7 mouse cellular contexts compared by ENCODE assay signal in genomic region chr15:78845321-78845720, GRCm38 (mm10). TPM values are rescaled to one million over a fixed set of nuclear protein-coding genes. Genes with fewer than 3 reads are reported as not detected.
DNase-seq lines count a peak whose midpoint lies in the region; ATAC-seq and TF ChIP-seq lines count a peak whose summit lies in the region.

No protein-coding gene starts in this region.

- peak overlapping the region; percentile 60 for H3ac ChIP-seq in C2C12 (ENCODE audit: control insufficient read depth, insufficient read length, low read depth)

- peaks cover under 1 to 5% of the 10 kb centered on the region in 2 experiments; a peak in 2 of 4 replicates for H3K4me1 ChIP-seq in liver, embryonic 14.5 days (replicated peaks; ENCODE audit: control insufficient read depth in 2 of 2, insufficient read depth in 2 of 2, low read length in 1 of 2)

- no peak for TF ChIP-seq EP300 in liver, embryonic 14.5 days (IDR thresholded peaks at IDR 0.05; ENCODE audit: low read depth)

- peaks cover 57% of the 10 kb centered on the region for H3K79me2 ChIP-seq in C2C12 (ENCODE audit: control insufficient read depth, insufficient read depth)

- no peak overlapping the region for H3K27ac ChIP-seq in liver, embryonic 14.5 days

- peak overlapping the region; percentile 60 for H3K4me3 ChIP-seq in C2C12 (ENCODE audit: insufficient read depth, poor library complexity, severe bottlenecking)
- no peak overlapping the region for H3K4me3 ChIP-seq in liver, embryonic 14.5 days (ENCODE audit: insufficient read depth in 1 of 2, low read depth in 2 of 2, low read length in 2 of 2)

- H3K27me3 ChIP-seq in C2C12 (ENCODE audit: control insufficient read depth, insufficient read depth, insufficient read length) = no peaks in the 10 kb centered on the region
- H3K27me3 ChIP-seq in liver, embryonic 14.5 days (ENCODE audit: control insufficient read depth, insufficient read depth, low read length) = peaks cover 45% of the 10 kb centered on the region

- ATAC-seq in liver, embryonic 14.5 days (ENCODE audit: insufficient read depth) = no peak
- no peak for ATAC-seq in CD4-positive, CD25-positive, alpha-beta regulatory T cell, adult 4 months

- peaks cover 41% of the 10 kb centered on the region for H3K36me3 ChIP-seq in C2C12 (ENCODE audit: control insufficient read depth, insufficient read depth)
- no peaks in the 10 kb centered on the region for H3K36me3 ChIP-seq in liver, embryonic 14.5 days (replicated peaks; ENCODE audit: control insufficient read depth, insufficient read depth, low read depth)

- DNase-seq in Muller cell, postnatal 12 days (ENCODE audit: inconsistent ontology term) = peak; percentile 53
- DNase-seq in heart, postnatal 4 days = peak; percentile 56
- no peak for DNase-seq in liver, embryonic 14.5 days (ENCODE audit: low read depth in 3 of 3, low spot score in 3 of 3)
- DNase-seq in testis, postnatal 10 days (ENCODE audit: low spot score) = no peak
- DNase-seq in left cerebral cortex, adult 8-10 months (ENCODE audit: low spot score in 2 of 2) = no peak

- no peak for TF ChIP-seq CTCF in C2C12 (IDR thresholded peaks at IDR 0.05; ENCODE audit: control insufficient read depth, insufficient read depth, insufficient read length)
- no peak for TF ChIP-seq CTCF in liver, embryonic 14.5 days (IDR thresholded peaks at IDR 0.05; ENCODE audit: low read depth)

- peaks cover 44% of the 10 kb centered on the region for H3K79me3 ChIP-seq in C2C12 (ENCODE audit: low read depth)

- H3K9ac ChIP-seq in liver, embryonic 14.5 days (replicated peaks) = no peak overlapping the region

- H3K9me3 ChIP-seq in liver, embryonic 14.5 days (ENCODE audit: control insufficient read depth, low read length) = no peaks in the 10 kb centered on the region

- H3K4me2 ChIP-seq in liver, embryonic 14.5 days (ENCODE audit: low read depth) = peak overlapping the region; percentile 26; the same call in 1 of the 2 replicates

- WGBS in liver, embryonic 14.5 days (ENCODE audit: insufficient replicate concordance) = 61% methylated on average over 11 of the region's 11 CpGs

TF ChIP-seq in C2C12, 6 proteins besides CTCF, POLR2A, EP300 and RAD21:
- peak; percentile 51 for TF ChIP-seq USF1 (IDR thresholded peaks at IDR 0.05; ENCODE audit: low read depth)
- TF ChIP-seq MAX (IDR thresholded peaks at IDR 0.05) = peak; percentile 97
- no peak for TF ChIP-seq MYOG (IDR thresholded peaks at IDR 0.05; ENCODE audit: control insufficient read depth, extremely low read depth, insufficient read length)

RNA-seq across cellular contexts. Expression of gene Cdc42ep1, which starts 2.9 kb away (rescaled TPM):
- 55.2 TPM for polyA plus RNA-seq in C2C12 (2012; fragmentation: generic; extraction: Trizol)
- total RNA-seq in heart, postnatal 4 days (2021) = 10 to 100 TPM; 55.3 to 59.9 TPM
- polyA plus RNA-seq in liver, embryonic 14.5 days (2012; rRNA removed) = 8.1 and 10.1 TPM in 2 replicates
- polyA plus RNA-seq in liver, embryonic 14.5 days (2014; fragmentation: Nextera tagmentation; extraction: Ambion mirVana) = 7.8 and 8.6 TPM in 2 replicates
- polyA plus RNA-seq in CD4-positive, CD25-positive, alpha-beta regulatory T cell, adult 4 months (2017; shearing (Covaris generic)) = not detected
- total RNA-seq in left cerebral cortex, adult 8-10 months (2022) = 10 to 100 TPM; 16.8 to 22.9 (median 20.1) TPM

RNA-seq across cellular contexts. Expression of gene Lgals2, which starts 10.0 kb away (rescaled TPM):
- polyA plus RNA-seq in C2C12 (2012; fragmentation: generic; extraction: Trizol) = 1.3 TPM
- not detected for total RNA-seq in heart, postnatal 4 days (2021)
- polyA plus RNA-seq in liver, embryonic 14.5 days (2012; rRNA removed) = 8.7 and 9.8 TPM in 2 replicates
- polyA plus RNA-seq in liver, embryonic 14.5 days (2014; fragmentation: Nextera tagmentation; extraction: Ambion mirVana) = 14.0 and 15.0 TPM in 2 replicates
- polyA plus RNA-seq in CD4-positive, CD25-positive, alpha-beta regulatory T cell, adult 4 months (2017; shearing (Covaris generic)) = not detected
- total RNA-seq in left cerebral cortex, adult 8-10 months (2022) = not detected

RNA-seq across cellular contexts. Expression of gene Gga1, which starts 31.7 kb away (rescaled TPM):
- polyA plus RNA-seq in C2C12 (2012; fragmentation: generic; extraction: Trizol) = 71.2 TPM
- 10 to 100 TPM; 47.1 to 47.6 TPM for total RNA-seq in heart, postnatal 4 days (2021)
- 16.6 and 19.1 TPM in 2 replicates for polyA plus RNA-seq in liver, embryonic 14.5 days (2012; rRNA removed)
- 13.6 and 15.6 TPM in 2 replicates for polyA plus RNA-seq in liver, embryonic 14.5 days (2014; fragmentation: Nextera tagmentation; extraction: Ambion mirVana)
- 10 to 100 TPM; 14.3 to 17.1 TPM for polyA plus RNA-seq in CD4-positive, CD25-positive, alpha-beta regulatory T cell, adult 4 months (2017; shearing (Covaris generic))
- 10 to 100 TPM; 53.5 to 64.7 (median 57.6) TPM for total RNA-seq in left cerebral cortex, adult 8-10 months (2022)

RNA-seq across cellular contexts. Expression of gene Card10, which starts 42.5 kb away (rescaled TPM):
- 0.73 TPM for polyA plus RNA-seq in C2C12 (2012; fragmentation: generic; extraction: Trizol)
- total RNA-seq in heart, postnatal 4 days (2021) = 10 to 100 TPM; 15.9 to 18.8 TPM
- 2.2 and 2.5 TPM in 2 replicates for polyA plus RNA-seq in liver, embryonic 14.5 days (2012; rRNA removed)
- 1.1 and 1.3 TPM in 2 replicates for polyA plus RNA-seq in liver, embryonic 14.5 days (2014; fragmentation: Nextera tagmentation; extraction: Ambion mirVana)
- polyA plus RNA-seq in CD4-positive, CD25-positive, alpha-beta regulatory T cell, adult 4 months (2017; shearing (Covaris generic)) = not detected
- 1 to 10 TPM; 4.9 to 5.4 (median 5.0) TPM for total RNA-seq in left cerebral cortex, adult 8-10 months (2022)

RNA-seq across cellular contexts. Expression of gene Gm49510, which starts 54.1 kb away (rescaled TPM):
- polyA plus RNA-seq in C2C12 (2012; fragmentation: generic; extraction: Trizol) = 0.07 TPM
- total RNA-seq in heart, postnatal 4 days (2021) = under 1 TPM in 1 of 2 experiments, not detected in 1; 0.29 TPM
- 0.03 and 0.17 TPM in 2 replicates for polyA plus RNA-seq in liver, embryonic 14.5 days (2012; rRNA removed)
- 0.10 and 0.13 TPM in 2 replicates for polyA plus RNA-seq in liver, embryonic 14.5 days (2014; fragmentation: Nextera tagmentation; extraction: Ambion mirVana)
- polyA plus RNA-seq in CD4-positive, CD25-positive, alpha-beta regulatory T cell, adult 4 months (2017; shearing (Covaris generic)) = not detected
- under 1 TPM in 2 of 4 experiments, not detected in 2; 0.36 to 0.46 TPM for total RNA-seq in left cerebral cortex, adult 8-10 months (2022)

Comparison
In these comparisons a context has a peak if more than half of its experiments do, and no peak if none do; other contexts are left out.
1. DNase-seq: peak in Muller cell, postnatal 12 days (single experiment) and heart, postnatal 4 days (single experiment); none in liver, embryonic 14.5 days (0 of 3), testis, postnatal 10 days (single experiment) and left cerebral cortex, adult 8-10 months (0 of 2).
2. RNA of gene Cdc42ep1, which starts 2.9 kb away (polyA plus RNA-seq): 55.2 TPM in C2C12 (single experiment) and 7.8 to 10.1 TPM in liver, embryonic 14.5 days; not detected in CD4-positive, CD25-positive, alpha-beta regulatory T cell, adult 4 months; every median in the first group is over 4 times any median in the second.